Mouse (Mus musculus): Measurements from ENCODE around the gene Pcgf2. TPM values are rescaled to one million over a fixed set of nuclear protein-coding genes. Genes with fewer than 3 reads are reported as not detected.
A peak's percentile ranks its signal among the peaks of the same experiment; 100 is the strongest.
"Not testable (repeated sequence)": the region's sequence is repeated elsewhere in the genome, so short reads cannot be mapped to it uniquely, and the experiment has no call there.

The Pcgf2 gene
- polyA plus RNA-seq, 1 experiment from 2014 or later, result 13.5 TPM

- Histone ChIP-seq H3K9me3 (no peaks in the 10 kb centered on the region), H3K27me3 (ENCODE audit: insufficient read depth, poor library complexity, severe bottlenecking) (no peaks in the 10 kb centered on the region), H3K4me1 (peaks cover 24% of the 10 kb centered on the region), H3K27ac (no peak overlapping the region), H3K36me3 (peaks cover 74% of the 10 kb centered on the region), H3K4me3 (no peak overlapping the region)
- no peak for DNase-seq (ENCODE audit: low spot score)
- 97% methylated on average over 3 of the region's 3 CpGs for WGBS
Observed at GRCm38 (mm10) chr11:97714356-97714755, 14.1 kb upstream of the Pcgf2 start.

DNA sequence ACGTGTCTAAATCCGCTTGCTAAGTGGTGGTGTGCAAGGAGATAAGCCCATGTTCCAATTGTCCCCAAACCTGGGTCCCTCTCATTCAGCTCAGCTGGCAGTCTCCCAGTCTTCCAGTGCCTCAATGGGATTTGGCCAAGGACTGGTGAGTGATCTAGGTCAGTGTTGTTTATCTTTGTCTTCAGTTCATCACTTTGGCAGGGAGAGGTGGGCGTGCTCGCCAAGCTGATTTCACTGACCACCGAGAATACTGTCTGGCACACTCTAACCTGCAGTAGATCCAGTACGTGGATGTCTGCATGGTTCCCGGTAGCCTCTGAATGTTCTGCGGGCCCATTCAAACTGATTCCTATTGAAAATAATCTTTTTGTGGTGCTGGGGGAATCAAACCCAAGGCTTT lies 13.6 kb upstream of the Pcgf2 start:
- peaks cover 74% of the 10 kb centered on the region for H3K36me3 ChIP-seq
- no peaks in the 10 kb centered on the region for H3K9me3 ChIP-seq
- peaks cover 20% of the 10 kb centered on the region for H3K4me1 ChIP-seq
- H3K27ac ChIP-seq, result no peak overlapping the region
- DNase-seq (ENCODE audit: low spot score), result no peak
- no peaks in the 10 kb centered on the region for H3K27me3 ChIP-seq (ENCODE audit: insufficient read depth, poor library complexity, severe bottlenecking)
- 82% methylated on average over 8 of the region's 8 CpGs for WGBS
- no peak overlapping the region for H3K4me3 ChIP-seq

GRCm38 (mm10) chr11:97712286-97712685 lies 12.0 kb upstream of the Pcgf2 start:
- H3K27me3 ChIP-seq (ENCODE audit: insufficient read depth, poor library complexity, severe bottlenecking), result no peaks in the 10 kb centered on the region
- H3K27ac ChIP-seq, result no peak overlapping the region
- peaks cover 12% of the 10 kb centered on the region for H3K4me1 ChIP-seq
- WGBS, result 92% methylated on average over 15 of the region's 15 CpGs
- H3K36me3 ChIP-seq, result peaks cover 75% of the 10 kb centered on the region
- no peaks in the 10 kb centered on the region for H3K9me3 ChIP-seq
- no peak overlapping the region for H3K4me3 ChIP-seq
- no peak for DNase-seq (ENCODE audit: low spot score)

- no peak overlapping the region for H3K27ac ChIP-seq
- no peaks in the 10 kb centered on the region for H3K27me3 ChIP-seq (ENCODE audit: insufficient read depth, poor library complexity, severe bottlenecking)
- H3K36me3 ChIP-seq, result peaks cover 80% of the 10 kb centered on the region
- H3K9me3 ChIP-seq, result no peaks in the 10 kb centered on the region
- no peak for DNase-seq (ENCODE audit: low spot score)
- WGBS, result 82% methylated on average over 13 of the region's 13 CpGs
- peaks cover 11% of the 10 kb centered on the region for H3K4me1 ChIP-seq
- no peak overlapping the region for H3K4me3 ChIP-seq
Observed at GRCm38 (mm10) chr11:97711200-97711900, 11.1 kb upstream of the Pcgf2 start.

DNA sequence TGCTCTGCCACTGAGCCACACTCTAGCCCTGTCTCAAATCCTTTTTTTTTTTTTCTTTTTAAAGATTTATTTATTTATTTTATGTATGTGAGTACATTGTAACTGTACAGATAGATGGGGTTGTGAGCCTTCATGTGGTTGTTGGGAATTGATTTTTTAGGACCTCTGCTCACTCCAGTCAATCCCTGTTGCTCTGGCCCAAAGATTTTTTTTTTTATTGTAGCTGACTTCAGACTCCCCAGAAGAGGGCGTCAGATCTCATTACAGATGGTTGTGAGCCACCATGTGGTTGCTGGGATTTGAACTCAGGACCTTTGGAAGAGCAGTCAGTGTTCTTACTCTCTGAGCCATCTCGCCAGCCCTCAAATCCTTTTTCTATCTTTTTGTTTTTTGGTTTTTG lies 9.8 kb upstream of the Pcgf2 start:
- DNase-seq (ENCODE audit: low spot score); H3K4me1 ChIP-seq; H3K27ac ChIP-seq; H3K4me3 ChIP-seq; H3K27me3 ChIP-seq (ENCODE audit: insufficient read depth, poor library complexity, severe bottlenecking); H3K9me3 ChIP-seq: not testable (repeated sequence)
- 82% methylated on average over 2 of the region's 2 CpGs for WGBS
- H3K36me3 ChIP-seq, result peaks cover 85% of the 10 kb centered on the region

DNA sequence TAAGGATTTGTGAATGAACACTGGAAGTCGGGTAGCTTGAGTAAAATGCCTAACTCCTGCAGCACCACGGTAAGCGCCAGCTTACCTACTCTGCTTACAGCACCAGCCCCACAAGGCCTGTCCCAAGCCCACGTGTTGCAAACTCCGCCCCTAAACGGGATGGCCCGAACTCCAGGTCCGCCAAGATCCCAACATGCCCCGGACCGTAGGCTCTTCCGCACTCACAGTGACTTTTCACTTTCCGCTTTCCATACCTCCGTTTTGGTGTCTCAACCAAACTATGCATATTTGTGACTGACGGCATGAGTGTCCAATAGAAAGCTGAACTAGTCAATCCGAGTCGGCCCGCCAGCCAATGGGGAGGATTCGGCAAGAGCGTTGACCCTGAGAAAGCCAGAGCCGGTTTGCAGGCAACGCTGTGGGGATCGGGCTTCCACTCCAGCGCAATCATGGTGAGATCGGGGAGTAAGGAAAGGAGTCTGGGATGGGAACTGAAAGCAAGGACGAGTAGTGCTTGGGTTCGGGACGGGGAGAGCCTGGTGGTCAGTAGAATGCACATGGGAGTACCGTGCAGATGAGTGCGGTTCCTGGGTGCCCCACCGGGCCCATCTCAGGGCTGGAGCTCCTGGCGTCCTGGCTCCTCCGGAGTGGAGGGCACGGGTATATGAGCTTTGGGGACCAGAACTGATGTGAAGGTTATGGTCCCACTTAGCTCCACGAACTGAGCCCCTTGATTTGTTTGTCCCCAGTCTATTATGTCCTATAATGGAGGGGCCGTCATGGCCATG lies 2.9 kb upstream of the Pcgf2 start, which contains the start of gene Psmb3:
Psmb3 (plus strand) TSS at position 361 of the 788 bp plus-strand sequence.
- H3K4me3 ChIP-seq, result peak within 1 kb of the TSS; percentile 96
- no peaks in the 10 kb centered on the region for H3K9me3 ChIP-seq
- peak; percentile 99 for DNase-seq (ENCODE audit: low spot score)
- H3K4me1 ChIP-seq, result peaks cover 32% of the 10 kb centered on the region
- WGBS, result 1% methylated on average over 35 of the region's 35 CpGs
- H3K36me3 ChIP-seq, result peaks cover 36% of the 10 kb centered on the region
- no peaks in the 10 kb centered on the region for H3K27me3 ChIP-seq (ENCODE audit: insufficient read depth, poor library complexity, severe bottlenecking)
- H3K27ac ChIP-seq, result peak within 1 kb of the TSS; percentile 91

DNA sequence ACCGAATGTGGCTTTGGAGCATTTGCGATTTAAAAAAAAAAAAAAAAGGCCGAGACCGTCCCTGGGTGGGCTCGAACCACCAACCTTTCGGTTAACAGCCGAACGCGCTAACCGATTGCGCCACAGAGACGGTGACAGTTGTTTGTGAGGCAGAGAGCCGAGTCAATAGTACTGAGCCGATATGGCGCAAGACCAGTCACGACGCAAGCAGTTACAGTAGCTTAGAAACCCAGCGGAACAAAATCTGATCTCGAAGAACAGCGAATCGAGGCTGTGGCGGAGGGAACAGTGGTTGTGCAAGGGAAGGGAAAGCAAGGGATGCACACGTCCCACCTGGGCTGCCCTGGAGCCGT lies 2.1 kb upstream of the Pcgf2 start:
- WGBS, result under 1% methylated on average over 24 of the region's 24 CpGs
- peak; percentile 93 for DNase-seq (ENCODE audit: low spot score)
- Histone ChIP-seq H3K27ac (peak overlapping the region; percentile 66), H3K36me3 (peaks cover 27% of the 10 kb centered on the region), H3K4me3 (peak overlapping the region; percentile 96), H3K4me1 (peaks cover 41% of the 10 kb centered on the region), H3K9me3 (no peaks in the 10 kb centered on the region), H3K27me3 (ENCODE audit: insufficient read depth, poor library complexity, severe bottlenecking) (no peaks in the 10 kb centered on the region)

DNA sequence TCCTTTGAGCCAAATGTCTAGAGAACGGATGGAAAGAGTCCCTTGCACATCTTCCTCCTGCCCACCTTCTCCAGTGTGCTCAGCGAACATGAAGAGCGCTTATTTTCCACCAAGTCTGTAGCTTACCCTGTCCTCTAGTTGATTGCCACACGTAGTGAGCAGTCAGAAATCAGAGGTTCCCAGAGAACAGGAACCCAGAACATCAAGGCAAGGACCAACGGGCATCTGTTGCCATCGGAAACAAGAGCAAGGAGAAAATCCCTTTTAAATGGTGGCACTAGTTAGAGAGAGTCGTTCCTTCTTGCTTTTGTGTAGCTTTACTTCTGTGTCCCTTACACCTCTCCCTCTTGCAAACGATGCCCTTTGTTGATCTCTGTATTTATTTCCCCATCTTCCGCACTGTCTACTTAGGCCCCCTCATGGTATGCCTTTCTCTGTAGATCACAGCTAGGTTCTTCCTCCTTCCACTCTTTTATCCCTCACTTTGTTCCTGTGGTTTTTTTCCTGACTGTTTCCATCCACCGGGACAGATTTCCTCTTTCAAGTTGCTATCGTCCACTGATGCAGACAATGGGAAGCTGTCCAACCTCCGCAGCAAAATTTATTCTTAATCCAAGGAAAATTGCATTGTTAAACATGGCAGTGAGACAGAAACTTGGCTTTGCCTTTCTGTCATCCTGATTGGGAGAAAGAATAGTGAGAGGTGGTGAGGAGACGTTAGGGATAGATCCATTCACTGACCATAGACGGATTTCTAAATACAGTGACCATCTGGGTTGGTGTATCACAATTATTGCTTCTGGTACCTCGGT lies 1.5 kb upstream of the Pcgf2 start:
- peak overlapping the region; percentile 96 for H3K4me3 ChIP-seq
- H3K4me1 ChIP-seq, result peaks cover 45% of the 10 kb centered on the region
- no peak for DNase-seq (ENCODE audit: low spot score)
- peaks cover 21% of the 10 kb centered on the region for H3K36me3 ChIP-seq
- no peak overlapping the region; the same call in 1 of the 2 replicates for H3K27ac ChIP-seq
- no peaks in the 10 kb centered on the region for H3K27me3 ChIP-seq (ENCODE audit: insufficient read depth, poor library complexity, severe bottlenecking)
- WGBS, result 50% methylated on average over 15 of the region's 15 CpGs
- H3K9me3 ChIP-seq, result no peaks in the 10 kb centered on the region

- Histone ChIP-seq H3K27ac (peak overlapping the region; percentile 98), H3K4me1 (peaks cover 53% of the 10 kb centered on the region), H3K36me3 (peaks cover 13% of the 10 kb centered on the region), H3K9me3 (no peaks in the 10 kb centered on the region), H3K27me3 (ENCODE audit: insufficient read depth, poor library complexity, severe bottlenecking) (no peaks in the 10 kb centered on the region), H3K4me3 (peak overlapping the region; percentile 81)
- 18% methylated on average over 30 of the region's 30 CpGs for WGBS
- DNase-seq (ENCODE audit: low spot score), result peak; percentile 85
Observed at GRCm38 (mm10) chr11:97700746-97701580, 666 bp upstream of the Pcgf2 start.

DNA sequence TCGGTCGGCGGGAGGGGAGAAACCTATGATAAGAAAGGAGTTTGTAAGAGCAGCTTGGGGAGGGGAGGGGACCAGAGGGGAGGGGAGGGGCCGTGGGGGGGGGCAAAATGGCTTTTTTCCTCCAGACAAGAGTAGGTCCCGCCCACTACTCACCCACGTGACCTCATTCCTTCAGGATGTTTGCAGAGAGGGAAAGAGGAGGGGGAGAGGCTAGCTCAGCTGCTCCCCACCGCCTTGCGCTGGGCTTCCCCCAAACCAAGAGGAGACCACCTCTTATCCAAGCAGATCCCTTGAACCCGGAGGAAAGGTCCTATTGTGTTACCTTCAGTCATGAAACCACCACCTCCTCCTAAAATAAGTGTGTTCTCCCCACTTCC lies 683 bp downstream of the Pcgf2 start:
- peak overlapping the region; percentile 81 for H3K4me3 ChIP-seq
- DNase-seq (ENCODE audit: low spot score), result peak; percentile 96
- no peaks in the 10 kb centered on the region for H3K27me3 ChIP-seq (ENCODE audit: insufficient read depth, poor library complexity, severe bottlenecking)
- WGBS, result under 1% methylated on average over 6 of the region's 9 CpGs
- peaks cover 66% of the 10 kb centered on the region for H3K4me1 ChIP-seq
- H3K27ac ChIP-seq, result peak overlapping the region; percentile 98
- H3K36me3 ChIP-seq, result peaks cover 9% of the 10 kb centered on the region; the same call in 1 of the 2 replicates
- H3K9me3 ChIP-seq, result no peaks in the 10 kb centered on the region

DNA sequence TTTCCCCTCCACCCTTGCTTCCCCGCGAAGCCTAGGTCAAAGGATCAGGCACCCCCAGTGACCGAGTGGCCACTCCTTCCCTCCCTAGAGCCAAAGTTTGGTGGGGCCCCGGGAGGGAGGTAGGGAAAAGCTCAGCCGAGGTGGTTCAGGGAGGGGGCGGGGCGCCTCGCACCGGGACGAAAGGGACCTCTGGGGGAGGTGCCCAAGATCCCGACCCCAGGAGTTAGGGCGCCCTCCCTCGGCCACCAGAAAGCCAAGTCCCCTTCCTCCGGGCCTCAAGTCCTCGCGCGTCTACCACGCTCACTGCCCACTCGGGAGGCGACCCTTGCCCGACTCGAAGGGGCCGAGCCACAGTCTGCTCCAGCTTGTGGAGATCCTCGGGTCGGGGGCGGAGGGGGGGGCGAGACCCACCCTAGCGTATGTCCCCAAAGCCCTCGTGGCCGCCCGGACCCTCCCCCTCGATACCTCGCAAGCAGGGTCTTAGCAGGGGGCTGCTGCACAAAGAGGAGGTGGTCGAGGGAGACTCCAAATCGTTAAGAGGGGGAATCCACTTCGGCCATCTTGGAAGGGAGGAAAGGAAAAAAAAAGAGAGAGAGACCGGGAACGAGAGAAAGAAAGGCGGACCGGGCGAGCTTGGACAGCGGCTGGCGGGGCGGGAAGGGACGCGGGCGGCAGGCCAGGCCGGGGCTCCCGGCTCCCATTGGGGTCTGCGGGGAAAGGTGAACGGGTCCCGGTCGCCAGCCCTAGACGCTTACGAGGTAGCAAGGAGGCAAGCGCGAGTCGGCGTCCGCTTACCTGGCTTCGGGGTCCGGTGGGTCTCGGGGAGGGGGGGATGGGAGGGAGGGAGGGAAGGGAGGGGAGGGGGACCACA lies 1.3 kb downstream of the Pcgf2 start:
- Histone ChIP-seq H3K27me3 (ENCODE audit: insufficient read depth, poor library complexity, severe bottlenecking) (no peaks in the 10 kb centered on the region), H3K4me3 (peak overlapping the region; percentile 81), H3K27ac (peak overlapping the region; percentile 98), H3K4me1 (peaks cover 64% of the 10 kb centered on the region), H3K9me3 (no peaks in the 10 kb centered on the region), H3K36me3 (peaks cover 6% of the 10 kb centered on the region; the same call in 1 of the 2 replicates)
- peak; percentile 89 for DNase-seq (ENCODE audit: low spot score)
- under 1% methylated on average over 62 of the region's 63 CpGs for WGBS
